Mouse (Mus musculus) thymus, adult 2 months (tissue): Measurements from ENCODE around the gene Rrad.

Experiments
- CTCF ChIP-seq: fragments of 200-500 bp; IDR thresholded peaks from 2 replicates; pipeline ENCODE4 v1.5.1; 2012; ENCODE audit warnings: mild to moderate bottlenecking, control low read depth, low read length, moderate library complexity, borderline replicate concordance; ENCODE audit not compliant: control insufficient read depth, poor library complexity, insufficient read depth; ENCODE audit errors: extremely low read depth
- POLR2A ChIP-seq: fragments of 200-500 bp; IDR thresholded peaks from 2 replicates; pipeline ENCODE4 v1.6.1; 2012; ENCODE audit warnings: mild to moderate bottlenecking, low read length, control low read depth, moderate library complexity; ENCODE audit not compliant: control insufficient read depth, poor library complexity, insufficient read depth; ENCODE audit errors: extremely low read depth

- TF ChIP-seq CTCF (no peak), POLR2A (no peak)
Measured at GRCm38 (mm10) chr8:104624161-104624560, 7.0 kb downstream of the Rrad start, which contains the start of gene Cdh16.
